Mouse (Mus musculus): Measurements from ENCODE around the gene Arid1a. TPM values are rescaled to one million over a fixed set of nuclear protein-coding genes. Genes with fewer than 3 reads are reported as not detected.

Gene Arid1a
- polyA plus RNA-seq, 1 experiment from 2014 or later: 32.6 TPM

- Histone ChIP-seq H3K4me2 (ENCODE audit: low read depth, low read length) (no peak overlapping the region), H3K9me3 (replicated peaks; ENCODE audit: control insufficient read depth, low read length) (no peaks in the 10 kb centered on the region), H3K4me1 (ENCODE audit: control insufficient read depth, insufficient read depth, low read length) (no peaks in the 10 kb centered on the region), H3K27ac (replicated peaks; ENCODE audit: low read depth, low read length) (no peak overlapping the region), H3K36me3 (replicated peaks; ENCODE audit: control insufficient read depth, insufficient read depth, low read depth, low read length) (peaks cover 2% of the 10 kb centered on the region), H3K4me3 (ENCODE audit: low read depth, low read length) (no peak overlapping the region), H3K27me3 (ENCODE audit: control insufficient read depth, insufficient read depth, low read length) (no peaks in the 10 kb centered on the region), H3K9ac (replicated peaks; ENCODE audit: low read length) (no peak overlapping the region)
- DNase-seq (ENCODE audit: low spot score) (no peak), ATAC-seq (replicated peaks; ENCODE audit: insufficient number of reproducible peaks, low FRiP score, low TSS enrichment, low read depth) (no peak)
- 91% methylated on average over 11 of the region's 11 CpGs for WGBS
These were observed 55.6 kb downstream of the Arid1a start for GRCm38 (mm10) chr4:133700905-133701368.

DNA sequence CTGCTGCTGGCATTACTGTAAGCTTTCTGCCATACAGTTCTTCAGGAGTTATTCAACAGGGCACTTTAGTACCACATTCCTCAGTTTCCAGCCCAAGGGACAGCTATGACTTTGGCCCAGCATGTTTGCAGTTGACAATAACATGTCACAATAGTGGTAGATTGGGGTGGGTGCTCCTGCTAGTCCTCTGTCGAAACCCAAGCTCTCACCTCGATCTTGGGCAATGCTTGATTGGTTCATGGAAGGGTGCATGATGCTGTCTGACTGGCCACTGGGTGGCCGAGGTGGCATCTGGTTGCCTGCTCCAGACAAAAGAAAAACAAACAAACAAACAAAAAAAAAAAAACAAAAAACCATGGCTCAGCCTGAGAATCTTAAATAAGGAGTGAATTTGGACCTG, 61.2 kb downstream of the Arid1a start:
- Histone ChIP-seq H3K27me3 (ENCODE audit: control insufficient read depth, insufficient read depth, low read length) (no peaks in the 10 kb centered on the region), H3K4me3 (ENCODE audit: low read depth, low read length) (no peak overlapping the region), H3K9ac (replicated peaks; ENCODE audit: low read length) (no peak overlapping the region), H3K9me3 (replicated peaks; ENCODE audit: control insufficient read depth, low read length) (no peaks in the 10 kb centered on the region), H3K4me2 (ENCODE audit: low read depth, low read length) (no peak overlapping the region), H3K36me3 (replicated peaks; ENCODE audit: control insufficient read depth, insufficient read depth, low read depth, low read length) (peaks cover 26% of the 10 kb centered on the region), H3K4me1 (ENCODE audit: control insufficient read depth, insufficient read depth, low read length) (no peaks in the 10 kb centered on the region), H3K27ac (replicated peaks; ENCODE audit: low read depth, low read length) (no peak overlapping the region)
- DNase-seq (ENCODE audit: low spot score) (no peak), ATAC-seq (replicated peaks; ENCODE audit: insufficient number of reproducible peaks, low FRiP score, low TSS enrichment, low read depth) (no peak)
- WGBS: 91% methylated on average over 3 of the region's 3 CpGs

GRCm38 (mm10) chr4:133690252-133690651, 66.3 kb downstream of the Arid1a start:
- no peaks in the 10 kb centered on the region for H3K4me1 ChIP-seq (ENCODE audit: control insufficient read depth, insufficient read depth, low read length)
- WGBS: 43% methylated on average over 5 of the region's 5 CpGs
- no peaks in the 10 kb centered on the region for H3K9me3 ChIP-seq (replicated peaks; ENCODE audit: control insufficient read depth, low read length)
- ATAC-seq (replicated peaks; ENCODE audit: insufficient number of reproducible peaks, low FRiP score, low TSS enrichment, low read depth) (no peak), DNase-seq (ENCODE audit: low spot score) (no peak)
- no peaks in the 10 kb centered on the region for H3K27me3 ChIP-seq (ENCODE audit: control insufficient read depth, insufficient read depth, low read length)
- no peak overlapping the region for H3K4me3 ChIP-seq (ENCODE audit: low read depth, low read length)
- H3K36me3 ChIP-seq (replicated peaks; ENCODE audit: control insufficient read depth, insufficient read depth, low read depth, low read length): peaks cover 55% of the 10 kb centered on the region
- H3K4me2 ChIP-seq (ENCODE audit: low read depth, low read length): no peak overlapping the region
- no peak overlapping the region for H3K27ac ChIP-seq (replicated peaks; ENCODE audit: low read depth, low read length)
- no peak overlapping the region for H3K9ac ChIP-seq (replicated peaks; ENCODE audit: low read length)

DNA sequence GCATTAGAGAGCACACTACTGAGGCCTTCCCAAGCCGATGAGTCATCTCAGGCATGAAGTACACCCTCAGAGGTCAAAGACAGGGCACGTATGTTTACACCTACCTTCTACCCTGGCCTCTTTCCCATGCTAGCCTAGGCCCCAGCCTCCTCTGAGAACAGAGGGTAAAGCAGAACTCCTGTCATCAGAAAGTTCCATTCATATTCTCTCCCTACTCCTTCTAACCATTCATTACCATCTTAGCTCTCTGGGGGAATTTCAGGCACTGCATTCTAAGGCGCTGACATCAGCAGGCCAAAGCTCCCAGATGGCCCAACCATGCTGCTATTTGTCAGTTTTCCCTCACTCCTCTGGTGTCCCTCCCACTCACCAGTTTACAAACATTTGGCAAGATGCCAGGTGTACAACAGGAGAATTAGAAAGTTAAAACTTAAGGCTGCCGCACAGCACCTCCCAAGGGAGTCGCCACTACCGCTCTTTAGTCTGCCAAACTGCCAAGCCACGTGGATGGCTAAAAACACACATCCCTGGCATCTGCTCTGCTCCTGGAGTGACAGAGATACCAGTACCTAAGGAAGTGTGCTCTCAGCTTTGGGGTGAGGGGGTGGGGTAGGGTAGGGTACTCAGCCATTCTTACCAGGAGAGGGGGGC, 68.0 kb downstream of the Arid1a start:
- no peak overlapping the region for H3K4me2 ChIP-seq (ENCODE audit: low read depth, low read length)
- DNase-seq (ENCODE audit: low spot score) (no peak), ATAC-seq (replicated peaks; ENCODE audit: insufficient number of reproducible peaks, low FRiP score, low TSS enrichment, low read depth) (no peak)
- H3K27ac ChIP-seq (replicated peaks; ENCODE audit: low read depth, low read length): no peak overlapping the region
- no peak overlapping the region for H3K4me3 ChIP-seq (ENCODE audit: low read depth, low read length)
- peaks cover 63% of the 10 kb centered on the region for H3K36me3 ChIP-seq (replicated peaks; ENCODE audit: control insufficient read depth, insufficient read depth, low read depth, low read length)
- no peaks in the 10 kb centered on the region for H3K9me3 ChIP-seq (replicated peaks; ENCODE audit: control insufficient read depth, low read length)
- WGBS: 81% methylated on average over 7 of the region's 7 CpGs
- H3K9ac ChIP-seq (replicated peaks; ENCODE audit: low read length): no peak overlapping the region
- no peaks in the 10 kb centered on the region; the same call in 1 of the 2 replicates for H3K27me3 ChIP-seq (ENCODE audit: control insufficient read depth, insufficient read depth, low read length)
- H3K4me1 ChIP-seq (ENCODE audit: control insufficient read depth, insufficient read depth, low read length): no peaks in the 10 kb centered on the region

- no peak for DNase-seq (ENCODE audit: low spot score)
- H3K9ac ChIP-seq (replicated peaks; ENCODE audit: low read length): no peak overlapping the region
- 88% methylated on average over 5 of the region's 5 CpGs for WGBS
- no peak overlapping the region for H3K4me2 ChIP-seq (ENCODE audit: low read depth, low read length)
- H3K36me3 ChIP-seq (replicated peaks; ENCODE audit: control insufficient read depth, insufficient read depth, low read depth, low read length): peaks cover 56% of the 10 kb centered on the region
- H3K27ac ChIP-seq (replicated peaks; ENCODE audit: low read depth, low read length): no peak overlapping the region
- no peak for ATAC-seq (replicated peaks; ENCODE audit: insufficient number of reproducible peaks, low FRiP score, low TSS enrichment, low read depth)
- H3K27me3 ChIP-seq (ENCODE audit: control insufficient read depth, insufficient read depth, low read length): no peaks in the 10 kb centered on the region; the same call in 1 of the 2 replicates
- no peaks in the 10 kb centered on the region for H3K4me1 ChIP-seq (ENCODE audit: control insufficient read depth, insufficient read depth, low read length)
- H3K4me3 ChIP-seq (ENCODE audit: low read depth, low read length): no peak overlapping the region
- H3K9me3 ChIP-seq (replicated peaks; ENCODE audit: control insufficient read depth, low read length): no peaks in the 10 kb centered on the region
These were observed 69.4 kb downstream of the Arid1a start for GRCm38 (mm10) chr4:133687126-133687525.

GRCm38 (mm10) chr4:133686512-133686911, 70.1 kb downstream of the Arid1a start:
- H3K27ac ChIP-seq (replicated peaks; ENCODE audit: low read depth, low read length): no peak overlapping the region
- no peak for ATAC-seq (replicated peaks; ENCODE audit: insufficient number of reproducible peaks, low FRiP score, low TSS enrichment, low read depth)
- H3K36me3 ChIP-seq (replicated peaks; ENCODE audit: control insufficient read depth, insufficient read depth, low read depth, low read length): peaks cover 51% of the 10 kb centered on the region
- 88% methylated on average over 11 of the region's 11 CpGs for WGBS
- no peak overlapping the region for H3K9ac ChIP-seq (replicated peaks; ENCODE audit: low read length)
- no peak overlapping the region for H3K4me3 ChIP-seq (ENCODE audit: low read depth, low read length)
- H3K4me2 ChIP-seq (ENCODE audit: low read depth, low read length): no peak overlapping the region
- no peaks in the 10 kb centered on the region; the same call in 1 of the 2 replicates for H3K27me3 ChIP-seq (ENCODE audit: control insufficient read depth, insufficient read depth, low read length)
- H3K9me3 ChIP-seq (replicated peaks; ENCODE audit: control insufficient read depth, low read length): no peaks in the 10 kb centered on the region
- H3K4me1 ChIP-seq (ENCODE audit: control insufficient read depth, insufficient read depth, low read length): no peaks in the 10 kb centered on the region
- no peak for DNase-seq (ENCODE audit: low spot score)

- Histone ChIP-seq H3K9me3 (replicated peaks; ENCODE audit: control insufficient read depth, low read length) (no peaks in the 10 kb centered on the region), H3K4me1 (ENCODE audit: control insufficient read depth, insufficient read depth, low read length) (no peaks in the 10 kb centered on the region), H3K27ac (replicated peaks; ENCODE audit: low read depth, low read length) (no peak overlapping the region), H3K4me2 (ENCODE audit: low read depth, low read length) (no peak overlapping the region), H3K36me3 (replicated peaks; ENCODE audit: control insufficient read depth, insufficient read depth, low read depth, low read length) (peaks cover 31% of the 10 kb centered on the region), H3K27me3 (ENCODE audit: control insufficient read depth, insufficient read depth, low read length) (no peaks in the 10 kb centered on the region; the same call in 1 of the 2 replicates), H3K9ac (replicated peaks; ENCODE audit: low read length) (no peak overlapping the region), H3K4me3 (ENCODE audit: low read depth, low read length) (no peak overlapping the region)
- DNase-seq (ENCODE audit: low spot score) (no peak), ATAC-seq (replicated peaks; ENCODE audit: insufficient number of reproducible peaks, low FRiP score, low TSS enrichment, low read depth) (no peak)
- 89% methylated on average over 14 of the region's 14 CpGs for WGBS
These were observed 76.3 kb downstream of the Arid1a start for GRCm38 (mm10) chr4:133680206-133680786.

GRCm38 (mm10) chr4:133679629-133680028, 76.9 kb downstream of the Arid1a start:
- 87% methylated on average over 7 of the region's 7 CpGs for WGBS
- DNase-seq (ENCODE audit: low spot score) (no peak), ATAC-seq (replicated peaks; ENCODE audit: insufficient number of reproducible peaks, low FRiP score, low TSS enrichment, low read depth) (no peak)
- Histone ChIP-seq H3K27ac (replicated peaks; ENCODE audit: low read depth, low read length) (no peak overlapping the region), H3K9me3 (replicated peaks; ENCODE audit: control insufficient read depth, low read length) (no peaks in the 10 kb centered on the region), H3K9ac (replicated peaks; ENCODE audit: low read length) (no peak overlapping the region), H3K27me3 (ENCODE audit: control insufficient read depth, insufficient read depth, low read length) (no peaks in the 10 kb centered on the region; the same call in 1 of the 2 replicates), H3K36me3 (replicated peaks; ENCODE audit: control insufficient read depth, insufficient read depth, low read depth, low read length) (peaks cover 26% of the 10 kb centered on the region), H3K4me3 (ENCODE audit: low read depth, low read length) (no peak overlapping the region), H3K4me1 (ENCODE audit: control insufficient read depth, insufficient read depth, low read length) (no peaks in the 10 kb centered on the region), H3K4me2 (ENCODE audit: low read depth, low read length) (no peak overlapping the region)

Data from embryonic facial prominence, embryonic 11.5 days (tissue).